Mouse (Mus musculus): ENCODE data around the gene Col6a1. TPM values are rescaled to one million over a fixed set of nuclear protein-coding genes. Genes with fewer than 3 reads are reported as not detected.

The Col6a1 gene
- total RNA-seq, 2 experiments from 2014 or later: 0.58 to 0.68 TPM

- no peak for ATAC-seq (replicated peaks; ENCODE audit: low FRiP score, poor library complexity, severe bottlenecking)
Measured at GRCm38 (mm10) chr10:76683977-76684376, 42.0 kb downstream of the Col6a1 start.

DNA sequence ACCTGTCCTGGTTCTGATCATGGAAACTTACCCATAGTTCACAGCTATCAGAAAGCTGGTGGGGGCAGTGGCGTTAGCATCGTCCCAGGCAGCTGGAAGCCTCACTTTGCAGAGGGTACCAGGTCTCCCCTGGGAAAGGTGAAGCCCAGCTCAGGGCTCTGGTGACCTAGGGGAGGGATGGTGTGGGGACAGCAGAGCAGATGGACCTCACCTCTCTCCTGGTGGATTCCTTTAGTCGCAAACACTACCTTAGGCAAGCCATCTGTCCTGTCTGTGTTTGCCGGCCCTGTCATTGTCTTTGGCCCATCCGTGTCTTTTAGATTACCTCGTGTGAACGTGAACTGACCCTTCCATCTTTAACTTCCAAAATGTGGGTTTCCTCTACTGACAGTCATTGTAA, 42.5 kb downstream of the Col6a1 start:
- ATAC-seq (replicated peaks; ENCODE audit: low FRiP score, poor library complexity, severe bottlenecking): no peak

DNA sequence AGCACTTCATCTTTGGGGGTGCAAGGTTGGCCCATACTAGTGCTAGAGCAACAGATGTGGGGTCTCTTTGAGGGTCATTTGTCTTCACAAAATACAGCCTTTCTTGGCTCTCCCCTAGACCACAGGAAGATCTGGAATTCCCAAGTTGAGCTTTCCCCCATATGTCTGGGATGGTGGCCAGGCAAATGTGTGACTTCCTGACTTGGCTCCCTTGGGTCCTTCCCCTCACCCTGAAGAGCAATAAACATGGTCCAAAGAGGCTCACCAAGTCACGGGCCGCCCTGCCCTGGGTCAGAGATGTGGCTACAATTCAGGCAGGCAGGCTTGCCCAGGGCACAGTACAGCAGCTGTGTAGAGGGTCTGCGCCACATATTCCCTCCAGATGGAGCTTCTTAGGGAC, 44.1 kb downstream of the Col6a1 start:
- no peak for ATAC-seq (replicated peaks; ENCODE audit: low FRiP score, poor library complexity, severe bottlenecking)

DNA sequence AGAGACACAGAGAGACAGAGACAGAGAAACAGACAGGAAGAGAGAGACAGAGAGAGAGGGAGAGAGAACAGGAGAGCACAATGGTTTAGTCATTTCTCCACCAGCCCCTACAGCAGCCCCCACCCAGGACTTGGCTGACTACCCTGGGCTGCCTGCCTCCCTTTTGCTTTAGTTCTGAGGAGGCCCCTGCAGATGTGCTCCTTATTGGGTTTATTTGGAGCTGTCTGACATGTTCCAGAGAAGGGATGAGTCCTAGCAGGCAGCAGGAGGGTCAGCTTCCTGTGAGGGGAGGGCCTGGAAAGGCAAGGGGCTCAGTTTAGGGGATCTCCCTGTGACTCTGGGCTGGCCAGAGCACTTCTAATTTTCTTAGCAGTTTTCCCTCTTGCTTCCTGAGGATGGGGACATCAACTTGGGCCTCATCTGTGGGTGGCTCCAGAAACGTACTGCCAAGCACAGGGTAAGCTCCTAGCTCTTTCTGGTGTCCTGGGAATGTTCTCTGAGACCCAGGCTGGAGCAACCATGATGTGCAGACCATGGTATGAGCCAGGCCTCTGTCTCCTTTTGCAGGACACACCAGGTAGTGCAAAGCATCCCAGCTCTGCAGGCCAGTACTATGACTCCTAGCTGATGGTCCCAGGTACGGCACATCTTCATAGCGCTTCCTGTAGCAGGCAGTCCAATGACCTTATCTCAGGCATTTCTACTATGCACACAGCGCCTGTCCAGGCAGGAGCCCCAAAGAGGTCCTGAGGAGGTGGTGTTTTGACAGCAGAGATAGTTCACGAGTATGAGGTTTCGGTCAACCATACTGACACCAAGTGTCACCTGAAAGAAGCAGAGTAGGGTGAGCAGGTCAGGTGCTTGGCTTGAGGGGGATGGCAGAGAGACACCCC, 45.0 kb downstream of the Col6a1 start:
- ATAC-seq (replicated peaks; ENCODE audit: low FRiP score, poor library complexity, severe bottlenecking): no peak

DNA sequence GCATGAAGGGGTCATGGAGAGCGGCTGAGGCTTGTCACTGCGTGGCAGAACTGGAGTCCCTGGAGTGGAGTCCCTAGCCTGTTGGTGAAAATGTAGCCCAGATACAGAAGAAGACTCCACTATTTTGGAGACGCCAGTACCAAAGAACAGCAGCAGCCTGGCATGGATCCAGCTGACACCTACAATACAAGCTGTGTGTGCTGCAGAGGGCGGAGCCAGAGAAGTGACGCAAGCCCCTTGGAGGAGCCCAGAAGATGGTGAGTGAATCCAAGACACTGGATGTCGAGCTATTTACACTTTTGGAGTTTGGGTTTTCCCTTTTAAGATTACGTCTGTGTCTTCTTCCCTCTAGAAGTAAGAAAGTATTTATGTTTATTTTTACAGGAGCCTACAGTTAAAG, 47.8 kb downstream of the Col6a1 start:
- ATAC-seq (replicated peaks; ENCODE audit: low FRiP score, poor library complexity, severe bottlenecking): no peak

DNA sequence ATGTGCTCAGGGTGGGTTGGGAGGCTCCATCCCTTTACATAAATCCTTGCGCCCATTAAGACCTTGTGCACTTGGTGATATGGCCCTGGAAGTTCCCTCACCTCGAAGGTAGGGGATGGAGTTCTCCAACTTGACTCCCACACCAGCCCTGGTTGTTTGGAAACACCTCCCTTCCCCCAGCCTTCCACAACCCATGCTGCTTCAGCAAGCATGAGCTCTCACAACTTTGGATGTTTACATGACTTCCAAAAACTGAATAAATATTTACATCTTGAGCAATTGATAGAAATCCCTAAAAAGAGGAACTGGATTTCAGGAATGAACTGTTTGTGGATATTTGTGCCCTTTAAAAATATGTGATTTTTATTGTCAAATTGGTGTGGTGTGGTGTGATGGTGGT, 50.7 kb downstream of the Col6a1 start:
- ATAC-seq (replicated peaks; ENCODE audit: low FRiP score, poor library complexity, severe bottlenecking): no peak

- ATAC-seq (replicated peaks; ENCODE audit: low FRiP score, poor library complexity, severe bottlenecking): no peak
Measured at GRCm38 (mm10) chr10:76674581-76674980, 51.4 kb downstream of the Col6a1 start.

DNA sequence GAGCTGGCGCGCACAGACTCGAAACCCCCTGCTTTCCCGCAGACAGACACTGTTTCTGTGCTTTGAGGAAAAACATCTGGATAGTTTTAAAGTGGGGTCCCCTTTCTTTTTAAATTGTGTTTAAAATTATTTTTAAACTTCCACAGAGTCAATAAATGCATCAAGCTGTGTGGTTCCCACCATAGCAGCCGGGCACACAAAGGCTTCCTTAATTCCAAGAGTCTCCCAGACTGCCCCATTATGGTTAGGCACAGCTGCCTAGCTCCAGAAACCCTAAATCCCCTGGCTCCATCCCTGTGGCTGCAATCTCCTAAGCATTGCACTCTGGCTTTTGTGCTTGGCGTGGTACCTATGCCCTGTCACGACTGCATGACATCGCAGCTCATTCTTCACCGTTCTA, 54.0 kb downstream of the Col6a1 start:
- ATAC-seq (replicated peaks; ENCODE audit: low FRiP score, poor library complexity, severe bottlenecking): no peak

DNA sequence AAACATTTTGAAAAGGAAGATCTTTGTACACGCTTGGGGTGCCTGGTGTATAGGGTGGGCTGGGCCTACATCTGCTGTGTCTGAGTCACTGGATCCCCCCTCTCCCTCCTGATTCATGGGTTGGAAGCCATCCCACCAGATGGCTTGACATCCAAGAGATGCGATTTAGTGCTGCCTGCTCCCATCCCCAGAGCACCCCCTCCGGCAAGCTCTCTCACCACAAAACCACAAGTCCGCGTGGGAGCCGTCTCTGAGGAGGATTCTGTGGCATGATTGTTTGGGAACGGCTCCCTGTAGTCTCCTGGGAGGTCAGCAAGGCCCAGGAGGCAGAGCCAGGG, 57.1 kb downstream of the Col6a1 start:
- ATAC-seq (replicated peaks; ENCODE audit: low FRiP score, poor library complexity, severe bottlenecking): no peak

GRCm38 (mm10) chr10:76668261-76668946, 57.6 kb downstream of the Col6a1 start:
- ATAC-seq (replicated peaks; ENCODE audit: low FRiP score, poor library complexity, severe bottlenecking): no peak

- ATAC-seq (replicated peaks; ENCODE audit: low FRiP score, poor library complexity, severe bottlenecking): no peak
Measured at GRCm38 (mm10) chr10:76667197-76667805, 58.7 kb downstream of the Col6a1 start.

- no peak for ATAC-seq (replicated peaks; ENCODE audit: low FRiP score, poor library complexity, severe bottlenecking)
Measured at GRCm38 (mm10) chr10:76665551-76665950, 60.4 kb downstream of the Col6a1 start.

DNA sequence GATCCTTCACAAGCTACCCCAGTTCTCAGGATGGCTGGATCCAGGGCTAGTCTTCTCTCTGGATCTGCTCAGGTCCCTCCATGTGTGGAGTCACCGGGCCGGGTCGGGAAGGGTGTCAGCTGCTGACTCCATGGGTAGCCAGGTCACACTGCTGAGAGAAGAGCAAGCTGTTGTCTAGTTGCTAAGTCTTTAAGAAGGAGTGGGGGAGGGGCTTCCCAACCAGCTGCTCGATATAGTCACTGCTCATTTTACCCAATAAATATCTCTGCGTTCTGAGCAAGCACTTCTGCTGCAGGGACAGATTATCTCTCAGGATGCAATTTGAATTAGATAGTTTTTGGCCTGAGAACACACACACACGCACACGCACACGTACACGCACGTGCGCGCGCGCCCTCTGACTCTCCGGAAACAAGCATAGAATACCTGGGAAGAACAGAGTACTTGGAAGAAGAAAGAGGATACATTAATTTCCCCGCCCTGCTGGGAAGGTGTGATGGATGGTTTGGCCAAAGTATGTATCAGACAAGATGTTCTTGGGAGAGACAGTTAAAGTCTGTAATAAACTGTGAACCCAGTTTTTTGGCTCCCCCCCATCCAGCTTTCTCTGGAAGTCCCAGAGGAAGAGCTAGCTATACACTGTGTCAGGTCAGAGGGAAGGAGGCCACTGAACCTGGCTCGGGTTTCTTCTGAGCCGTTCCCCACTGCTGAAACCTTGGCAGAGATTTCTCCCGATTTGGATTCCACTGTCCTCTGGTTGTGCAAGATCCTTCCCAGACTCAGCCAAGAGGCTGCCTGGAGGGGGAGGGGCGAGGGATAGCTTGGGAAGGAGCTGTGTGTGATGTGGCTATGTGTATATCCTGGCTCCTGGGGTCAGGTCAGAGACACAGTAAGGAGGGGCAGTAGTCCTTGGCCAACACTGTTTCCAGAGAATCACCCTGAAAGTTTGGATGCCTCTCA, 61.5 kb downstream of the Col6a1 start:
- ATAC-seq (replicated peaks; ENCODE audit: low FRiP score, poor library complexity, severe bottlenecking): no peak

Other genes starting within 250 kb of the Col6a1 start
- 1.0 TPM in 1 of 2 replicates, not detected in the other for gene Lss, start 194.6 kb downstream of the Col6a1 start, total RNA-seq (2015; ENCODE audit: low replicate concordance)
- gene Lss, start 194.6 kb downstream of the Col6a1 start, total RNA-seq (2017; ENCODE audit: low replicate concordance): 1.7 and 2.0 TPM in 2 replicates
- gene Spatc1l, start 163.9 kb downstream of the Col6a1 start, total RNA-seq (2015; ENCODE audit: low replicate concordance): not detected in 2 replicates
- gene Spatc1l, start 163.9 kb downstream of the Col6a1 start, total RNA-seq (2017; ENCODE audit: low replicate concordance): not detected in 2 replicates
- gene Ftcd, start 150.5 kb downstream of the Col6a1 start, total RNA-seq (2015; ENCODE audit: low replicate concordance): not detected in 2 replicates
- gene Ftcd, start 150.5 kb downstream of the Col6a1 start, total RNA-seq (2017; ENCODE audit: low replicate concordance): not detected in 2 replicates
- 0.84 TPM in 1 of 2 replicates, not detected in the other for gene Col6a2, start 102.5 kb downstream of the Col6a1 start, total RNA-seq (2015; ENCODE audit: low replicate concordance)
- gene Col6a2, start 102.5 kb downstream of the Col6a1 start, total RNA-seq (2017; ENCODE audit: low replicate concordance): 0.14 TPM in 1 of 2 replicates, not detected in the other
- not detected in 2 replicates for gene Pcbp3, start 235.7 kb upstream of the Col6a1 start, total RNA-seq (2015; ENCODE audit: low replicate concordance)
- gene Pcbp3, start 235.7 kb upstream of the Col6a1 start, total RNA-seq (2017; ENCODE audit: low replicate concordance): 0.84 and 1.1 TPM in 2 replicates

All from erythroblast, adult 5-6 weeks (primary cell).